Mouse (Mus musculus): ENCODE results near the gene Epha1.

Epha1 gene

DNA sequence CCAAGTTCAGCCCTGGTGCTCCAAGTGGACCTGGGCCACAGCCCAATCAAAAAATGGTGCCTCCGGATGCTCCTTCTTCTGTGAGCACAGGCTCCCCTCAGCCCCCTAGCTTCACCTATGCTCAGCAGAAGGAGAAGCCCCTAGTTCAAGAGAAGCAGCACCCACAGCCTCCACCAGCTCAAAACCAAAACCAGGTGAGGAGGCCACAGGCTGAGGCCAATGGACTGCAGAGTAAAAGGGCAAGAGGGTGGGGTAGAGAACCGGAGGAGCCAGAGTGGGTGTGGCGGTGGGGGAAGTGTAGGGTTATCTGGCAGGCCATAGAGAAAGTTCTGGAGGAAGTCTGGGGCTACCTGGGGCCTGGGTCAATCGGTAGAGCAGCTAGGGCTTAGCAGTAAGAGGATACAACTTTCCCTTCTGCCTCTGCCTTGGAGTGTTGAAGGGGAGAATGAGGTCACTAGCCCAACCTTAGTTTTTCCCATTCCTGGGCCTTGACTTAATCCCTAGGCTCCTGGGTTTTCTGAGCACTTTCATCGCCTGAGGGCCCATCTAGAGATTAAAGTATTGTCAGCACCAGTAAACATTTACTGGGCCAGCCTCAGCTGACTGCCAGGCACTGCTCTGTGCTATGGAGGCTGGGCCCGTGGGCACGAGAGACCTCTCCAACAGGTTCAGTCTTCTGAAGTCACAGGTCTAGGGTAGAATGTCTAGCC, 21.1 kb downstream of the Epha1 start:
- DNase-seq: peak; percentile 44

GRCm38 (mm10) chr6:42350968-42351775, 21.9 kb downstream of the Epha1 start:
- no peak for DNase-seq

DNA sequence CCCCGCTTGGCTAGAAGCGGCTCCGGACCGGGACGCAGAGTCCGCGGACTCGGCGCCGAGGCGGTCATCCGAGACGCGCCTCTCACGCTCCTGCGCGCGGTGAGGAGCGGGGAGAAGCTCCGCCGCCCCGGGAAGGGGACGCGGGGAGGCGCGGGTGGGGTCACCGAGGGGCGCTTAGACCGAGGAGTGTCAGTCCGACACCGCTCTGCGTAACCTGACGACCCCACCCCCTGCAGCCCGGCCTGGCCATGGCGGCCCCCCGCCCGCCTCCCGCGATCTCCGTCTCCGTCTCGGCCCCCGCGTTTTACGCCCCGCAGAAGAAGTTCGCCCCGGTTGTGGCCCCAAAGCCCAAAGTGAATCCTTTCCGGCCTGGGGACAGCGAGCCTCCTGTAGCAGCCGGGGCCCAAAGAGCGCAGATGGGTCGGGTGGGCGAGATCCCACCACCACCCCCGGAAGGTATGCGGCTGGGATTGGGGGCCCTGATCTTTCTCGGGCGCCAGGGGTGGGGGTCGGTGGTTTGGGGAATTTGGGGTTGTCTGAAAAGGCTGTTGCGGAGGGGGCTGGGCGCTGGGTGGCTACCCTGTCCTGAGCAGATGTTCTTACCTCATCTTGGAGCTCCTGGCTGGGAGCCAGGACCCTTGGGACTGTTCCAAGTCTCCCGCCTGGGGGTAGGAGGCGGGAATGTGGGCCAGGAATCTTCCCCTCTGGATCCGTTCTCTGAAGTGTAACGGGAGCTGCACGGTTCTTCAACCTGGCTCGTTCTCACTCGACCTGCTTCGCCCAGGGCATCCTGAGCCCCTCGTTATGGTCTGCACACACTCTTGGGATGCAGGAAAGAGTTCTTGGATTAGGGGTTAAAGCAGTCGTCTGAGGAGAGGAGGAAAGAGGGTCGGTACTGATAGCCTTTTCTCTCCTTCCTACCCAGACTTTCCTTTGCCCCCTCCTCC, 22.8 kb downstream of the Epha1 start:
- peak; percentile 95 for DNase-seq

DNA sequence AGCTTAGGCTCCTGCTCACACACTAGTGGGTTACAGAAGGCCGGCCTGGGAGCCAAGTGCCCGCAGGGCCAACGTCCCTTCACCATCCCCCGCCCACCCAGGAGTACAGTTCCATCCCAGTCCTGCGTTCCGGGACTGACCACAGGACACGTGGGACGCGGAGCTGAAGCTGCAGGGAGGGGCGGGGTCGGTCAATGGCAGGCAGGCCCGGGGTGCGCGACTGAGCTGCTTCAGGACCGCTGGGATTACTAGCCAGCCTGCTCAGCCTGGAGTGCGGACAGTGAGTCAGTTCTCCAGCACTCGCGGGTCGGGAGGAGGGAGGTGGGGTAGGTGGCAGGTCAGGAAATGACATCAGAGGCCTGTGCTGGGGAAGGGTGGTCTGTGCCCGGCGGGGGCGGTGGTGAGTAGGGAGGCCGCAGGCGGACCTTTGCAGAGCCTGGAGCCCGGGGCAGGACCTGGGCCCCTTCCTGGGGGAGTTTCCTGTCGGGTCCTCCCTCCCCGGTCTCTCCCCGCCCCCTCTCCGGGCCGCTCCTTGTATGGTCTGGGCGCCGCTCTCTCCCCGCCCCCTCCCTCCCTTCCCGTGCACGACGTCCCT, 23.5 kb downstream of the Epha1 start, which contains the start of gene Zyx:
TSS of gene Zyx (plus strand) at position 205 of the 595 bp plus-strand sequence.
- DNase-seq: peak; percentile 94

- peak; percentile 78 for DNase-seq
Measured at GRCm38 (mm10) chr6:42349006-42349425, 24.1 kb downstream of the Epha1 start.

- no peak for DNase-seq
Measured at GRCm38 (mm10) chr6:42348281-42349005, 24.6 kb downstream of the Epha1 start.

DNA sequence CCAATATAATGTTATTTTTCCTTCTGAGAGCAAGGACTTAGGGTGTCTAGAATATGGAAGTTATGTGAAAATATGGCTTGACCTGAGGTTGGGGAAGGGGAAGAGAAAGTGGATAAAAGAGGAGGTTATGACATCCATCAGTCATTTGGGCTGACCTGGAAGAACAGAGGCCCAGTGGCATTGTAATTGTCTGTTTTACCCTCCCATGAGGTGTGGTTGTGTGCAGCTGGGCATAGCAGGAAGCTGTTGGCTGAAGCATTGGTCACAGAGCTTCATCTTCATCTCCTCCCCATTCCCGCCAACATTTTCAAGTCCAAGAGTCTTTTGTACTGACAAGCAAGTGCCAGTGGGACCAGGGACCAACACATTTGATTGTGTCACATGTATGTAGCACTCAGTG, 28.8 kb downstream of the Epha1 start:
- DNase-seq: no peak

GRCm38 (mm10) chr6:42343361-42344120, 29.5 kb downstream of the Epha1 start:
- no peak for DNase-seq

GRCm38 (mm10) chr6:42342171-42342570, 30.9 kb downstream of the Epha1 start:
- no peak for DNase-seq

- no peak for DNase-seq
Measured at GRCm38 (mm10) chr6:42339981-42340380, 33.1 kb downstream of the Epha1 start.

GRCm38 (mm10) chr6:42339189-42339588, 33.9 kb downstream of the Epha1 start:
- no peak for DNase-seq

- peak; percentile 48 for DNase-seq
Measured at GRCm38 (mm10) chr6:42330946-42331345, 42.1 kb downstream of the Epha1 start.

GRCm38 (mm10) chr6:42330216-42330615, 42.9 kb downstream of the Epha1 start:
- DNase-seq: no peak

GRCm38 (mm10) chr6:42328757-42329156, 44.3 kb downstream of the Epha1 start:
- no peak for DNase-seq

GRCm38 (mm10) chr6:42326509-42326908, 46.6 kb downstream of the Epha1 start:
- no peak for DNase-seq

GRCm38 (mm10) chr6:42325268-42325609, 47.8 kb downstream of the Epha1 start:
- peak; percentile 76 for DNase-seq

DNA sequence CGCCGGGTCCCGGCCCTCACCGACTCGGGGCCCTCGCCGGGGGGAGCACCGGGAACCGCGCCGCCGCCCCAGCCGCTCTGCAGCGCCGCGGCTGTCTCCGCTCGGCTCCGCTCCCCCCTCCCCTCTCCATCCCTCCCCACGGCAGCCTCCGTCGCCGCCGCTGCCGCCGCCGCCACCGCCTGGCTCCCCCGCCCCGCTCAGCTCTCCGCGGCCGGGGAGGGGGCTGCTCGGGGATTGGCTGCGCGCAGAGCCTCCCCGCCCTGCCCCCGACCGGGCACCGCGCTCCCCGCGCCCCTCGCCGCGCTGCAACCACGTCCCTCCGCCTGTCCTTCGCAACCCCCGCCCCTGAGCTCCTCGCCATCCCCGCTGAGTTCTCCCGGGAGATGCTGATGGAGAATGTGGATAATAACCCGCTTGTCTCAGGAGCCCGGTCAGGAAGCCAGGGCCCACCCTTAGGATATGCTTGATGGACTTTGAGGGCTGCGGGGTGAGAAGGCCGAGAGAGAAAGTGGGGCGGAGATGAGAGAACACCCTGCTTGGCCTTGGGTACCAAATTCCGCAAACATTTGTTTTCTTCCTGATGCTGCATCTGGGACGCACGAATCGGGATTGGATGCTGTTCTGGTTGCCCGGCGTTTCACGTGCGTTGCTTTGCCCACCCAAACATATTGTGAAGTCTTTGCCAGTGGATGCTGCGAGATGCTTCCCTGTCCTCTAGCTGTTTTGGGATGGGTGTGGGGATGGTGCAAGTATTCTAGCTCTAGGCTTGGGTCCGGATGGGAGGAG, 48.4 kb downstream of the Epha1 start, which contains the start of gene Fam131b:
TSS of gene Fam131b (minus strand) at position 162 of the 786 bp plus-strand sequence.
- DNase-seq: no peak

DNA sequence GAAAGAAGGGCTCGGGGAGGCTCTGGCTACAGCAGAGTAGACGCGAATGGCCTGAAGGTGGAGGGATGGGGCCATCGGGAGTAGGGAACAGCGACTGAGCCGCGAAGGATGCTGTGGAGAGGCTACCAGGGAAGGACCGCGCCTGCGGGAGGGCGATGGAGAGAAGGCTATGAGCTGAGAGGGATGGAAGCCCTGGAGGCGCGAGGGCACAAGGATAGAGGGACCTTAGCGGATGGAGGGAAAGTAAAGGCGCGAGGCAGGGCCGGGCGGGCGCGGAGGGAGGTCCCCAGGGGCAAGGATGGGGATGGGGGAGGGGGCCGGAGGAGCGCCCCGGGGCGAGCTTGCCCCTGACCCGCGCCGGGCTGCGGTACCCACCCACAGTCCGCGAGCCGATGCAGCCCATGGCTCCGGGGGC, 49.0 kb downstream of the Epha1 start:
- DNase-seq: no peak

- DNase-seq: no peak
Measured at GRCm38 (mm10) chr6:42323371-42324066, 49.5 kb downstream of the Epha1 start.

- no peak for DNase-seq
Measured at GRCm38 (mm10) chr6:42318293-42318692, 54.8 kb downstream of the Epha1 start.
